Mouse (Mus musculus) kidney, adult 2 months (tissue): ENCODE measurements around the gene Anks1. TPM values are rescaled to one million over a fixed set of nuclear protein-coding genes. Genes with fewer than 3 reads are reported as not detected.

Source experiments
- DNase-seq: peaks from one replicate; pipeline ENCODE4 v3.0.0; 2021
- H3K27ac ChIP-seq: fragments of 200-500 bp; 2 replicates; pipeline ENCODE4 v1.5.1; 2012; ENCODE audit warnings: low read depth, low read length, control low read depth, inconsistent platforms; ENCODE audit not compliant: insufficient read depth
- H3K27me3 ChIP-seq: fragments of 200-500 bp; replicated peaks from 2 replicates; pipeline ENCODE4 v1.6.1; 2012; ENCODE audit warnings: mild to moderate bottlenecking, moderate library complexity, low read length, inconsistent platforms; ENCODE audit not compliant: control insufficient read depth, insufficient read depth
- H3K36me3 ChIP-seq: fragments of 200-500 bp; 2 replicates; pipeline ENCODE4 v1.6.1; 2012; ENCODE audit warnings: mild to moderate bottlenecking, moderate library complexity, low read length, inconsistent platforms; ENCODE audit not compliant: control insufficient read depth, insufficient read depth
- H3K4me1 ChIP-seq: fragments of 200-500 bp; 2 replicates; pipeline ENCODE4 v1.6.1; 2011; ENCODE audit warnings: low read length; ENCODE audit not compliant: control insufficient read depth, insufficient read depth
- H3K4me3 ChIP-seq: fragments of 200-500 bp; 2 replicates; pipeline ENCODE4 v1.5.1; 2011; ENCODE audit warnings: mild to moderate bottlenecking, low read depth, low read length, control low read depth; ENCODE audit not compliant: insufficient read depth
- CTCF ChIP-seq: fragments of 200-500 bp; conservative IDR thresholded peaks from 2 replicates; pipeline ENCODE4 v1.5.1; 2011; ENCODE audit warnings: low read depth, mild to moderate bottlenecking, control low read depth, low read length, moderate library complexity, mixed read lengths; ENCODE audit not compliant: insufficient read depth, insufficient read length
- POLR2A ChIP-seq: fragments of 200-500 bp; IDR thresholded peaks from one replicate; pipeline ENCODE4 v1.6.1; 2011; ENCODE audit warnings: low read depth, low read length, control low read depth
- WGBS: fragments of 180-500 bp; shearing (Covaris S2); methylation state at CpG from one replicate; pipeline ENCODE4 v1.1.7; 2018; 5-methylcytosine and 5-hydroxymethylcytosine counted together
- polyA plus RNA-seq: library from polyadenylated mRNA; depleted of rRNA; stranded (reverse); fragments of >200 nt; gene quantifications from 2 replicates; pipeline ENCODE4 v1.2.3, GENCODE M21; 2012

Gene Anks1
- polyA plus RNA-seq, 1 experiment: 36.7 TPM

GRCm38 (mm10) chr17:27911371-27911770 lies 2.3 kb downstream of the Anks1 start:
- no peak for DNase-seq

DNA sequence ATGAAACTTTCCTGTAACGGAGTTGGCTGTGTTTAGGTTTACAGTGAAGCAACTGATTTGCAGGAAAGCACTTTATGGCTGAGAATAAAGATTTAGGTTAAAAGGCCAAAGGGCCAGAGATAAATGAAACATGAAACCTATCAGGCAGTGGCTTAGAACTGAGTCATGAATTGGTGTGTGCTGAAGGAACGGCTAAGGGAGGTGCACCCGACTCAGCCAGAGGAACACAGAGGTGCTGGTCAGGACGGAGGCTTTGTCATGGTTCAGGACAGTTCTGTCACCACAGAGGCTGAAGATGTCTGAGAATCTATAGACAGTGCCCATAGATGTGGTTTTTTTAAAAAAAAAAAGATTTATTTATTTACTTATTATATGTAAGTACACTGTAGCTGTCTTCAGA lies 5.6 kb downstream of the Anks1 start:
- H3K36me3 ChIP-seq: no peaks in the 10 kb centered on the region; the same call in 1 of the 2 replicates
- H3K27me3 ChIP-seq: no peaks in the 10 kb centered on the region
- peaks cover 8% of the 10 kb centered on the region; the same call in 1 of the 2 replicates for H3K4me1 ChIP-seq
- no peak for TF ChIP-seq CTCF
- no peak for TF ChIP-seq POLR2A
- 84% methylated on average over 4 of the region's 4 CpGs for WGBS
- DNase-seq: no peak
- H3K4me3 ChIP-seq: no peak overlapping the region
- H3K27ac ChIP-seq: no peak overlapping the region

More at GRCm38 (mm10) chr17:27911371-27911770, 2.3 kb downstream of the Anks1 start:
- H3K4me3 ChIP-seq: no peak overlapping the region
- H3K27ac ChIP-seq: no peak overlapping the region
- H3K4me1 ChIP-seq: peaks cover 8% of the 10 kb centered on the region; the same call in 1 of the 2 replicates
- no peak for TF ChIP-seq CTCF
- no peak for TF ChIP-seq POLR2A
- H3K36me3 ChIP-seq: no peaks in the 10 kb centered on the region; the same call in 1 of the 2 replicates
- H3K27me3 ChIP-seq: no peaks in the 10 kb centered on the region
- 81% methylated on average over 7 of the region's 7 CpGs for WGBS

GRCm38 (mm10) chr17:27916366-27916765 lies 7.3 kb downstream of the Anks1 start:
- Histone ChIP-seq H3K27me3 (no peaks in the 10 kb centered on the region), H3K27ac (no peak overlapping the region), H3K4me3 (no peak overlapping the region), H3K4me1 (peaks cover 9% of the 10 kb centered on the region), H3K36me3 (no peaks in the 10 kb centered on the region; the same call in 1 of the 2 replicates)
- DNase-seq: no peak
- no peak for TF ChIP-seq CTCF
- 78% methylated on average over 4 of the region's 4 CpGs for WGBS

DNA sequence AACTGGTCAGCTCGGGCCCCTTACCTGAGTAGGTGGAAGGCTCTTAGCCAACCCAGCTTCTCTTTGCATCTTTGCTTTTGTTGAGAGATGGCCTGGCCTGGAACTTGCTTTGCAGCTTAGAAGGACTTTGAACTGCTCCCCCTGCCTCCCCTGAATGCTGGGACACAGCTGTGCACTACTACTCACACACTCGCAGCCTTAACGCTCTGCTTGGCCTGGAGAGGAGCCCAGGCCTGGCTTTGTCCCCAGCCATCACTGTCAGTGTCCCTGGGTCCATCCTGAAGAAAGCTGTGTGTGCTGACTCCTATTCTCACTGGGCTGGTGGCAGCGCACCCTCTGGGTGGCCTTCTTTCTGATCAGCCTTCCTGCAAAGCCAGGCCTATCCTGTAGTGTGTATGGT lies 11.6 kb downstream of the Anks1 start:
- peak; percentile 85 for DNase-seq
- no peak for TF ChIP-seq POLR2A
- no peak for TF ChIP-seq CTCF
- H3K4me3 ChIP-seq: no peak overlapping the region
- H3K4me1 ChIP-seq: peaks cover 18% of the 10 kb centered on the region
- no peak overlapping the region for H3K27ac ChIP-seq
- H3K36me3 ChIP-seq: no peaks in the 10 kb centered on the region
- whole genome bisulfite sequencing: 54% methylated on average over 4 of the region's 4 CpGs
- H3K27me3 ChIP-seq: no peaks in the 10 kb centered on the region

GRCm38 (mm10) chr17:27922174-27922712 lies 13.1 kb downstream of the Anks1 start:
- no peaks in the 10 kb centered on the region for H3K27me3 ChIP-seq
- no peak overlapping the region for H3K4me3 ChIP-seq
- peaks cover 21% of the 10 kb centered on the region for H3K4me1 ChIP-seq
- TF ChIP-seq POLR2A: no peak
- TF ChIP-seq CTCF: no peak
- WGBS: 81% methylated on average over 11 of the region's 11 CpGs
- no peak overlapping the region for H3K27ac ChIP-seq
- no peak for DNase-seq
- H3K36me3 ChIP-seq: no peaks in the 10 kb centered on the region

GRCm38 (mm10) chr17:27925054-27925453 lies 15.9 kb downstream of the Anks1 start:
- Histone ChIP-seq H3K27ac (no peak overlapping the region), H3K4me3 (no peak overlapping the region), H3K4me1 (peaks cover 21% of the 10 kb centered on the region), H3K36me3 (no peaks in the 10 kb centered on the region), H3K27me3 (no peaks in the 10 kb centered on the region)
- 27% methylated on average over 4 of the region's 4 CpGs for WGBS
- peak; percentile 56 for DNase-seq
- no peak for TF ChIP-seq POLR2A
- no peak for TF ChIP-seq CTCF

GRCm38 (mm10) chr17:27925504-27925903 lies 16.4 kb downstream of the Anks1 start:
- 63% methylated on average over 7 of the region's 7 CpGs for WGBS

More at GRCm38 (mm10) chr17:27925504-27925903, 16.4 kb downstream of the Anks1 start:
- H3K27ac ChIP-seq: no peak overlapping the region
- no peaks in the 10 kb centered on the region for H3K27me3 ChIP-seq
- H3K4me3 ChIP-seq: no peak overlapping the region
- TF ChIP-seq CTCF (no peak), POLR2A (no peak)
- DNase-seq: no peak
- H3K4me1 ChIP-seq: peaks cover 17% of the 10 kb centered on the region
- H3K36me3 ChIP-seq: no peaks in the 10 kb centered on the region
